Mouse (Mus musculus) heart, embryonic 10.5 days (tissue): ENCODE results near the gene Nfasc. TPM values are rescaled to one million over a fixed set of nuclear protein-coding genes. Genes with fewer than 3 reads are reported as not detected.

ENCODE experiments used
- DNase-seq: peaks from one replicate; pipeline ENCODE4 v3.0.0-alpha.2; 2017; ENCODE audit warnings: low spot score
- H3K27ac ChIP-seq: fragments of 300-500 bp; sonication (generic); 2 replicates; pipeline ENCODE4 v1.5.1; 2016; ENCODE audit warnings: mild to moderate bottlenecking
- H3K27me3 ChIP-seq: fragments of 300-500 bp; sonication (generic); 2 replicates; pipeline ENCODE4 v1.6.1; 2016; ENCODE audit warnings: mild to moderate bottlenecking; ENCODE audit not compliant: poor library complexity, insufficient read depth, severe bottlenecking
- H3K36me3 ChIP-seq: fragments of 300-500 bp; sonication (generic); 2 replicates; pipeline ENCODE4 v1.6.1; 2016; ENCODE audit warnings: mild to moderate bottlenecking, moderate library complexity
- H3K4me1 ChIP-seq: fragments of 300-500 bp; sonication (generic); 2 replicates; pipeline ENCODE4 v1.6.1; 2016; ENCODE audit warnings: mild to moderate bottlenecking
- H3K4me3 ChIP-seq: fragments of 300-500 bp; sonication (generic); 2 replicates; pipeline ENCODE4 v1.5.1; 2016; ENCODE audit warnings: mild to moderate bottlenecking, moderate library complexity
- H3K9me3 ChIP-seq: fragments of 300-500 bp; sonication (generic); 2 replicates; pipeline ENCODE4 v1.6.1; 2016; ENCODE audit warnings: mild to moderate bottlenecking, moderate library complexity
- WGBS: fragments of 180-500 bp; shearing (Covaris S2); methylation state at CpG from one replicate; pipeline ENCODE4 v1.1.7; 2016; 5-methylcytosine and 5-hydroxymethylcytosine counted together
- polyA plus RNA-seq: library from polyadenylated mRNA; unstranded; fragments of >200 nt; fragmentation: Nextera tagmentation; extraction: Ambion mirVana; gene quantifications from 2 replicates; pipeline ENCODE4 v1.2.1, GENCODE M21; 2016

Gene Nfasc
- polyA plus RNA-seq, 1 experiment from 2014 or later, result 0.84 TPM

- no peaks in the 10 kb centered on the region for H3K4me1 ChIP-seq
- 82% methylated on average over 5 of the region's 5 CpGs for WGBS
- H3K27ac ChIP-seq, result no peak overlapping the region
- H3K27me3 ChIP-seq, result peaks cover 24% of the 10 kb centered on the region
- no peak for DNase-seq
- no peaks in the 10 kb centered on the region for H3K36me3 ChIP-seq
- no peaks in the 10 kb centered on the region for H3K9me3 ChIP-seq
- H3K4me3 ChIP-seq, result no peak overlapping the region
Measured at GRCm38 (mm10) chr1:132718225-132718624, 23.4 kb downstream of the Nfasc start.

- DNase-seq, result no peak
- Histone ChIP-seq H3K36me3 (no peaks in the 10 kb centered on the region), H3K27ac (no peak overlapping the region), H3K27me3 (peaks cover 20% of the 10 kb centered on the region; the same call in 1 of the 2 replicates), H3K9me3 (no peaks in the 10 kb centered on the region), H3K4me3 (no peak overlapping the region), H3K4me1 (no peaks in the 10 kb centered on the region)
- 84% methylated on average over 9 of the region's 9 CpGs for WGBS
Measured at GRCm38 (mm10) chr1:132715044-132715443, 26.6 kb downstream of the Nfasc start.

- Histone ChIP-seq H3K4me3 (no peak overlapping the region), H3K36me3 (no peaks in the 10 kb centered on the region), H3K27ac (no peak overlapping the region), H3K4me1 (no peaks in the 10 kb centered on the region; the same call in 1 of the 2 replicates), H3K27me3 (peaks cover 33% of the 10 kb centered on the region; the same call in 1 of the 2 replicates), H3K9me3 (no peaks in the 10 kb centered on the region)
- DNase-seq, result no peak
- 70% methylated on average over 5 of the region's 5 CpGs for WGBS
Measured at GRCm38 (mm10) chr1:132709419-132709818, 32.2 kb downstream of the Nfasc start.

GRCm38 (mm10) chr1:132707301-132707700 is 34.3 kb downstream of the Nfasc start:
- Histone ChIP-seq H3K27me3 (peaks cover 42% of the 10 kb centered on the region), H3K36me3 (no peaks in the 10 kb centered on the region), H3K4me3 (no peak overlapping the region), H3K9me3 (no peaks in the 10 kb centered on the region), H3K27ac (no peak overlapping the region), H3K4me1 (peaks cover 9% of the 10 kb centered on the region)
- DNase-seq, result no peak
- 51% methylated on average over 8 of the region's 8 CpGs for WGBS

- H3K27me3 ChIP-seq, result peaks cover 42% of the 10 kb centered on the region
- no peak overlapping the region for H3K27ac ChIP-seq
Measured at GRCm38 (mm10) chr1:132703467-132703866, 38.1 kb downstream of the Nfasc start.

GRCm38 (mm10) chr1:132696926-132697325 is 44.7 kb downstream of the Nfasc start:
- H3K27me3 ChIP-seq, result peaks cover 14% of the 10 kb centered on the region; the same call in 1 of the 2 replicates
- H3K4me3 ChIP-seq, result no peak overlapping the region
- DNase-seq, result no peak
- peaks cover 10% of the 10 kb centered on the region for H3K4me1 ChIP-seq
- no peak overlapping the region for H3K27ac ChIP-seq
- no peaks in the 10 kb centered on the region for H3K36me3 ChIP-seq
- WGBS, result 82% methylated on average over 4 of the region's 4 CpGs
- H3K9me3 ChIP-seq, result no peaks in the 10 kb centered on the region

More at GRCm38 (mm10) chr1:132703467-132703866, 38.1 kb downstream of the Nfasc start:
- H3K4me3 ChIP-seq, result no peak overlapping the region
- peaks cover 9% of the 10 kb centered on the region for H3K4me1 ChIP-seq
- DNase-seq, result no peak
- 17% methylated on average over 5 of the region's 5 CpGs for WGBS
- no peaks in the 10 kb centered on the region for H3K9me3 ChIP-seq
- no peaks in the 10 kb centered on the region for H3K36me3 ChIP-seq

- DNase-seq, result no peak
- no peaks in the 10 kb centered on the region for H3K9me3 ChIP-seq
- no peak overlapping the region for H3K4me3 ChIP-seq
- 54% methylated on average over 2 of the region's 2 CpGs for WGBS
- no peak overlapping the region for H3K27ac ChIP-seq
- H3K4me1 ChIP-seq, result peaks cover 10% of the 10 kb centered on the region
- no peaks in the 10 kb centered on the region for H3K36me3 ChIP-seq
- peaks cover 14% of the 10 kb centered on the region; the same call in 1 of the 2 replicates for H3K27me3 ChIP-seq
Measured at GRCm38 (mm10) chr1:132696232-132696631, 45.4 kb downstream of the Nfasc start.

- H3K9me3 ChIP-seq, result no peaks in the 10 kb centered on the region
- WGBS, result 46% methylated on average over 9 of the region's 9 CpGs
- no peaks in the 10 kb centered on the region for H3K36me3 ChIP-seq
- peaks cover 14% of the 10 kb centered on the region; the same call in 1 of the 2 replicates for H3K27me3 ChIP-seq
- peaks cover 10% of the 10 kb centered on the region for H3K4me1 ChIP-seq
- DNase-seq, result no peak
- no peak overlapping the region for H3K27ac ChIP-seq
- no peak overlapping the region for H3K4me3 ChIP-seq
Measured at GRCm38 (mm10) chr1:132694007-132694406, 47.6 kb downstream of the Nfasc start.

- Histone ChIP-seq H3K9me3 (no peaks in the 10 kb centered on the region), H3K36me3 (no peaks in the 10 kb centered on the region), H3K4me1 (peaks cover 14% of the 10 kb centered on the region), H3K27ac (no peak overlapping the region), H3K27me3 (peaks cover 10% of the 10 kb centered on the region; the same call in 1 of the 2 replicates), H3K4me3 (no peak overlapping the region)
- no peak for DNase-seq
- WGBS, result 65% methylated on average over 3 of the region's 3 CpGs
Measured at GRCm38 (mm10) chr1:132689181-132689580, 52.4 kb downstream of the Nfasc start.

- Histone ChIP-seq H3K4me1 (0 out of 2 replicates have a peak, but pooled peaks cover 2% of the 10 kb centered on the region), H3K9me3 (no peaks in the 10 kb centered on the region), H3K4me3 (no peak overlapping the region), H3K27me3 (peaks cover 3% of the 10 kb centered on the region; the same call in 1 of the 2 replicates), H3K27ac (no peak overlapping the region), H3K36me3 (no peaks in the 10 kb centered on the region)
- DNase-seq, result no peak
- WGBS, result 76% methylated on average over 12 of the region's 12 CpGs
Measured at GRCm38 (mm10) chr1:132678935-132679334, 62.7 kb downstream of the Nfasc start.

GRCm38 (mm10) chr1:132678076-132678475 is 63.5 kb downstream of the Nfasc start:
- Histone ChIP-seq H3K4me1 (0 out of 2 replicates have a peak, but pooled peaks cover 2% of the 10 kb centered on the region), H3K4me3 (no peak overlapping the region), H3K36me3 (no peaks in the 10 kb centered on the region), H3K27me3 (peaks cover 3% of the 10 kb centered on the region; the same call in 1 of the 2 replicates), H3K9me3 (no peaks in the 10 kb centered on the region), H3K27ac (no peak overlapping the region)
- 41% methylated on average over 5 of the region's 5 CpGs for WGBS
- no peak for DNase-seq

GRCm38 (mm10) chr1:132672704-132673103 is 68.9 kb downstream of the Nfasc start:
- DNase-seq, result no peak
- Histone ChIP-seq H3K27me3 (peaks cover 6% of the 10 kb centered on the region; the same call in 1 of the 2 replicates), H3K4me1 (0 out of 2 replicates have a peak, but pooled peaks cover 2% of the 10 kb centered on the region), H3K4me3 (no peak overlapping the region), H3K9me3 (no peaks in the 10 kb centered on the region), H3K36me3 (no peaks in the 10 kb centered on the region), H3K27ac (no peak overlapping the region)
- WGBS, result 84% methylated on average over 3 of the region's 3 CpGs

- H3K27ac ChIP-seq, result no peak overlapping the region
- no peak for DNase-seq
- H3K27me3 ChIP-seq, result 0 out of 2 replicates have a peak, but pooled peaks cover 3% of the 10 kb centered on the region
- no peaks in the 10 kb centered on the region for H3K4me1 ChIP-seq
- H3K4me3 ChIP-seq, result no peak overlapping the region
- WGBS, result 79% methylated on average over 6 of the region's 6 CpGs
- no peaks in the 10 kb centered on the region for H3K36me3 ChIP-seq
- H3K9me3 ChIP-seq, result no peaks in the 10 kb centered on the region
Measured at GRCm38 (mm10) chr1:132669200-132669599, 72.4 kb downstream of the Nfasc start.

GRCm38 (mm10) chr1:132660354-132660753 is 81.2 kb downstream of the Nfasc start:
- H3K27ac ChIP-seq, result no peak overlapping the region
- peaks cover 9% of the 10 kb centered on the region; the same call in 1 of the 2 replicates for H3K27me3 ChIP-seq
- no peak for DNase-seq

More at GRCm38 (mm10) chr1:132660354-132660753, 81.2 kb downstream of the Nfasc start:
- Histone ChIP-seq H3K4me1 (peaks cover 12% of the 10 kb centered on the region), H3K36me3 (no peaks in the 10 kb centered on the region), H3K9me3 (no peaks in the 10 kb centered on the region), H3K4me3 (no peak overlapping the region)
- 29% methylated on average over 4 of the region's 4 CpGs for WGBS
